Mouse (Mus musculus): ENCODE data around the gene Slc6a5.

- TF ChIP-seq MYOD1 (IDR thresholded peaks at IDR 0.05; ENCODE audit: control insufficient read depth in 1 of 3, insufficient read length in 2 of 3, low read depth in 2 of 3), result no peak
- no peak for TF ChIP-seq POLR2A (IDR thresholded peaks at IDR 0.05; ENCODE audit: insufficient read length, low read depth)
- no peak for TF ChIP-seq USF1 (IDR thresholded peaks at IDR 0.05; ENCODE audit: low read depth)
- no peak for TF ChIP-seq TCF12 (IDR thresholded peaks at IDR 0.05; ENCODE audit: insufficient read depth, poor library complexity, severe bottlenecking)
- no peak for TF ChIP-seq MYOG (IDR thresholded peaks at IDR 0.05; ENCODE audit: control insufficient read depth in 1 of 3, insufficient read depth in 1 of 3, insufficient read length in 2 of 3, low read depth in 2 of 3)
- TF ChIP-seq POLR2AphosphoS2 (IDR thresholded peaks at IDR 0.05; ENCODE audit: insufficient read length, low read depth), result no peak
- no peak for TF ChIP-seq MAX (IDR thresholded peaks at IDR 0.05; ENCODE audit: low read depth)
- no peak for TF ChIP-seq TCF3 (IDR thresholded peaks at IDR 0.05; ENCODE audit: insufficient read length, low read depth)
- TF ChIP-seq E2F4 (IDR thresholded peaks at IDR 0.05; ENCODE audit: insufficient read depth), result no peak
- no peak for TF ChIP-seq CEBPB (IDR thresholded peaks at IDR 0.05; ENCODE audit: insufficient read depth, poor library complexity, severe bottlenecking)
- no peak for TF ChIP-seq SRF (IDR thresholded peaks at IDR 0.05; ENCODE audit: control insufficient read depth, insufficient read length, low read depth)
- no peak for TF ChIP-seq REST (IDR thresholded peaks at IDR 0.05; ENCODE audit: insufficient read depth, insufficient read length)
Observed at GRCm38 (mm10) chr7:49908181-49908855, 1.6 kb upstream of the Slc6a5 start.
